Mouse (Mus musculus) hindbrain, embryonic 16.5 days (tissue): ENCODE measurements around the gene Gm428. TPM values are rescaled to one million over a fixed set of nuclear protein-coding genes. Genes with fewer than 3 reads are reported as not detected.
"Not testable (repeated sequence)": the region's sequence is repeated elsewhere in the genome, so short reads cannot be mapped to it uniquely, and the experiment has no call there.

Source experiments
- ATAC-seq: fragments of 200-750 bp; cut with Nextera tagmentation; 2 replicates; pipeline ENCODE4 v1.8.0; 2017; ENCODE audit warnings: moderate TSS enrichment, moderate library complexity
- H3K27ac ChIP-seq: fragments of 300-500 bp; sonication (generic); 2 replicates; pipeline ENCODE4 v1.5.1; 2014; ENCODE audit warnings: low read depth, mild to moderate bottlenecking, control low read depth, low read length, moderate library complexity
- H3K27me3 ChIP-seq: fragments of 300-500 bp; sonication (generic); replicated peaks from 2 replicates; pipeline ENCODE4 v1.6.1; 2014; ENCODE audit warnings: low read length; ENCODE audit not compliant: control insufficient read depth, insufficient read depth
- H3K36me3 ChIP-seq: fragments of 300-500 bp; sonication (generic); 2 replicates; pipeline ENCODE4 v1.6.1; 2014; ENCODE audit warnings: mild to moderate bottlenecking, low read length, moderate library complexity, mixed read lengths; ENCODE audit not compliant: control insufficient read depth, insufficient read depth
- H3K4me1 ChIP-seq: fragments of 300-500 bp; sonication (generic); 2 replicates; pipeline ENCODE4 v1.6.1; 2014; ENCODE audit warnings: low read depth, low read length; ENCODE audit not compliant: control insufficient read depth, insufficient read depth
- H3K4me2 ChIP-seq: fragments of 300-500 bp; sonication (generic); 2 replicates; pipeline ENCODE4 v1.6.1; 2014; ENCODE audit warnings: mild to moderate bottlenecking, low read length, control low read depth, moderate library complexity
- H3K4me3 ChIP-seq: fragments of 300-500 bp; sonication (generic); 2 replicates; pipeline ENCODE4 v1.5.1; 2014; ENCODE audit warnings: mild to moderate bottlenecking, low read length, control low read depth, moderate library complexity
- H3K9ac ChIP-seq: fragments of 300-500 bp; sonication (generic); 2 replicates; pipeline ENCODE4 v1.6.1; 2014; ENCODE audit warnings: low read depth, mild to moderate bottlenecking, control low read depth, low read length, moderate library complexity
- H3K9me3 ChIP-seq: fragments of 300-500 bp; sonication (generic); 2 replicates; pipeline ENCODE4 v1.6.1; 2014; ENCODE audit warnings: mild to moderate bottlenecking, low read length, moderate library complexity; ENCODE audit not compliant: control insufficient read depth
- WGBS: fragments of 180-500 bp; shearing (Covaris S2); extraction: QIAGEN DNeasy Blood & Tissue Kit; methylation state at CpG from one replicate; pipeline ENCODE4 v1.1.7; 2014; 5-methylcytosine and 5-hydroxymethylcytosine counted together
- polyA plus RNA-seq: library from polyadenylated mRNA; unstranded; fragments of >200 nt; fragmentation: Nextera tagmentation; extraction: Ambion mirVana; gene quantifications from 2 replicates; pipeline ENCODE4 v1.2.1, GENCODE M21; 2015

The Gm428 gene
- not detected in 2 replicates for polyA plus RNA-seq

DNA sequence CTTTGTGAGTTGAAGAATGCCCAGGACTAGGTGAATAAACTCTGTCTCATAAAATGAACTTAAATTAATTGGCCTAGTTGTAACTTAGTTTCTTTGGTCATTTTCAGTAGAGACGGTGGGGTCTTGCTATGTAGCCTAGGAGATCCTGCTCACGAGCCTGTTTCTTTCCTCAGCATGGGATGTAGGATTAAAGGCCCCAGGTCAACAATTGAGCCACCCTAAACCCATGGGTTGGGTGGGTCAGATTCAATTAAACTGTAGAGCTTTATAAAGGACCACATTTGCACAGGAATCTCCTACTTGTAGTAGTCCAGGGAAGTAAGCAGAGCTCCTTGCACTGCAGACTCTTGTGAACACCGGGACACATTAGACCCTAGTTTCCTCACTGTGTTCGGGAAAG, at the start of gene Gm428:
TSS of gene Gm428 (plus strand) at position 301 of the 400 bp plus-strand sequence.
- not testable (repeated sequence) for H3K9ac ChIP-seq, H3K4me2 ChIP-seq, H3K4me3 ChIP-seq, H3K27ac ChIP-seq, H3K27me3 ChIP-seq, H3K36me3 ChIP-seq, ATAC-seq, H3K4me1 ChIP-seq, H3K9me3 ChIP-seq
- WGBS, result 100% methylated on average over 1 of the region's 4 CpGs

- not testable (repeated sequence) for ATAC-seq
- no CpG with 5 or more reads among the region's 4 CpGs for WGBS
Measured at GRCm38 (mm10) chr4:73637821-73638220, 45.5 kb upstream of the Gm428 start, which contains the start of gene Gm11236. Gene Gm11236 (plus strand): TSS chr4:73638121.

DNA sequence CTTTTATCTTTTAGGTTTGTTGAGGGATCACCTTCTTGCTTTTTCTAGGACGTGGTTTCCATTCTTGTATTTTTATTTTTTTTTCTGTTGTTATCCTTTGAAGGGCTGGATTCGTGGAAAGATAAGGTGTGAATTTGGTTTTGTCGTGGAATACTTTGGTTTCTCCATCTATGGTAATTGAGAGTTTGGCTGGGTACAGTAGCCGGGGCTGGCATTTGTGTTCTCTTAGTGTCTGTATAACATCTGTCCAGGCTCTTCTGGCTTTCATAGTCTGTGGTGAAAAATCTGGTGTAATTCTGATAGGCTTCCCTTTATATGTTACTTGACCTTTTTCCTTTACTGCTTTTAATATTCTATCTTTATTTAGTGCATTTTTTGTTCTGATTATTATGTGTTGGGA, 21.5 kb upstream of the Gm428 start:
- H3K4me2 ChIP-seq, H3K4me3 ChIP-seq, H3K36me3 ChIP-seq, H3K27ac ChIP-seq, ATAC-seq, H3K9me3 ChIP-seq, H3K4me1 ChIP-seq, H3K27me3 ChIP-seq, H3K9ac ChIP-seq: not testable (repeated sequence)
- WGBS, result 83% methylated on average over 4 of the region's 4 CpGs

More at GRCm38 (mm10) chr4:73637821-73638220, 45.5 kb upstream of the Gm428 start, which contains the start of gene Gm11236:
- H3K4me3 ChIP-seq, H3K27ac ChIP-seq, H3K27me3 ChIP-seq, H3K36me3 ChIP-seq, H3K4me1 ChIP-seq, H3K9ac ChIP-seq, H3K9me3 ChIP-seq, H3K4me2 ChIP-seq: not testable (repeated sequence)

GRCm38 (mm10) chr4:73668054-73668453, 15.3 kb upstream of the Gm428 start, which contains the start of gene Gm11239:
Gene Gm11239 (plus strand): TSS chr4:73668354.
- H3K4me3 ChIP-seq, H3K36me3 ChIP-seq, H3K27ac ChIP-seq, H3K9me3 ChIP-seq, H3K4me1 ChIP-seq, ATAC-seq, H3K27me3 ChIP-seq, H3K4me2 ChIP-seq, H3K9ac ChIP-seq: not testable (repeated sequence)
- WGBS, result no CpG with 5 or more reads among the region's 4 CpGs

GRCm38 (mm10) chr4:73718761-73719160, 35.4 kb downstream of the Gm428 start:
- WGBS, result 94% methylated on average over 1 of the region's 1 CpGs
- no peak for ATAC-seq
- H3K27me3 ChIP-seq, result no peaks in the 10 kb centered on the region
- no peak overlapping the region for H3K4me2 ChIP-seq
- no peak overlapping the region for H3K27ac ChIP-seq
- H3K4me3 ChIP-seq, result no peak overlapping the region
- no peaks in the 10 kb centered on the region for H3K36me3 ChIP-seq
- no peak overlapping the region for H3K9ac ChIP-seq
- H3K9me3 ChIP-seq, result no peaks in the 10 kb centered on the region
- no peaks in the 10 kb centered on the region for H3K4me1 ChIP-seq

DNA sequence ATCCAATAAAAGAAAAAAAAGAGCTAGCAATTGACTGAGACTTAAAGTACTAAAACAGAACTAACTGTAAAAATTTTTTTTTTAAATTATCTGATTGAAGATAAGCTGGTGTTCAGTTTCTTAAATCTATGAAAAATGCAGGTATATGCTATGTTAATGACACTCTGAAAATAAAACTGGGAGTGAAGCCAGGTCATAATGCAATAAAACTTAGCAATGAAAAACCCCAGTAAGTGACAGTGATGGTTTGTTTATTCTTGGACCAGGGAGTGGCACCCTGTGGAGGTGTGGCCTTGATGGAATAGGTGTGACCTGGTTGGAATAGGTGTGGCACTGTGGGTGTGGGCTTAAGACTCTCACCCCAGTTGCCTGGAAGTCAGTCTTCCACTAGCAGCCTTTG, 36.5 kb downstream of the Gm428 start:
- no peak overlapping the region for H3K4me2 ChIP-seq
- no peak overlapping the region for H3K4me3 ChIP-seq
- no peaks in the 10 kb centered on the region for H3K36me3 ChIP-seq
- no peak overlapping the region for H3K9ac ChIP-seq
- no peaks in the 10 kb centered on the region for H3K9me3 ChIP-seq
- no peak for ATAC-seq
- no peak overlapping the region for H3K27ac ChIP-seq
- no peaks in the 10 kb centered on the region for H3K4me1 ChIP-seq
- H3K27me3 ChIP-seq, result no peaks in the 10 kb centered on the region

Other genes starting within 250 kb of the Gm428 start
- not detected in 2 replicates for gene Gm11238, start 75.6 kb upstream of the Gm428 start, polyA plus RNA-seq
- gene Gm11237, start 60.5 kb upstream of the Gm428 start, polyA plus RNA-seq, result not detected in 2 replicates
- not detected in 2 replicates for gene Gm11236, start 45.4 kb upstream of the Gm428 start, polyA plus RNA-seq
- gene Gm11239, start 15.2 kb upstream of the Gm428 start, polyA plus RNA-seq, result not detected in 2 replicates
- gene Rasef, start 107.5 kb downstream of the Gm428 start, polyA plus RNA-seq, result 0.46 and 0.57 TPM in 2 replicates
- gene Gm11758, start 192.8 kb downstream of the Gm428 start, polyA plus RNA-seq, result not detected in 2 replicates
- not detected in 2 replicates for gene Gm11757, start 207.6 kb downstream of the Gm428 start, polyA plus RNA-seq
- gene Gm13871, start 222.4 kb downstream of the Gm428 start, polyA plus RNA-seq, result not detected in 2 replicates
- not detected in 2 replicates for gene Gm11756, start 237.2 kb downstream of the Gm428 start, polyA plus RNA-seq